26 mouse cellular contexts compared by ENCODE assay signal in genomic region chr8:87533476-87533875, GRCm38 (mm10). TPM values are rescaled to one million over a fixed set of nuclear protein-coding genes. Genes with fewer than 3 reads are reported as not detected.
"Had no signal": no experiment of that assay in that cellular context is flagged by ENCODE, and none has a peak within 500 bp of the region (broad histone marks: within the 10 kb centered on the region; RNA-seq: fewer than 3 reads in every experiment).

No protein-coding gene starts in this region.

- H3K4me3 ChIP-seq: layer of hippocampus, adult 2 months; liver, embryonic 13.5 days; stomach, embryonic 15.5 days had no signal

- H3K27me3 ChIP-seq: liver, embryonic 13.5 days; stomach, embryonic 15.5 days had no signal

- H3K4me1 ChIP-seq: liver, embryonic 13.5 days; stomach, embryonic 15.5 days had no signal

- H3K27ac ChIP-seq: kidney, postnatal 0 days; layer of hippocampus, adult 2 months; liver, embryonic 13.5 days; stomach, embryonic 15.5 days had no signal

- DNase-seq: kidney, postnatal 25 days; layer of hippocampus, adult 9-11 months; liver, embryonic 13.5 days; lung, adult 2 months; lung, postnatal 14 days; lung, postnatal 4 days; midbrain, embryonic 14.5 days; right cerebral cortex, adult 18-20 months; right cerebral cortex, postnatal 14 days; right cerebral cortex, postnatal 4 days; thymus, postnatal 25 days had no signal

RNA-seq across cellular contexts. Expression of gene 4933402J07Rik, which starts 30.2 kb away (rescaled TPM):
- polyA plus RNA-seq: kidney, embryonic 14.5 days; kidney, postnatal 0 days; large intestine, adult 2 months; limb, embryonic 11.5 days; limb, embryonic 14.5 days; liver, adult 2 months; liver, embryonic 13.5 days; liver, embryonic 16.5 days; lung, adult 2 months; lung, embryonic 16.5 days; midbrain, embryonic 11.5 days; midbrain, embryonic 14.5 days; midbrain, postnatal 0 days; neural tube, embryonic 11.5 days; neural tube, embryonic 14.5 days; stomach, embryonic 15.5 days; thymus, postnatal 0 days had no signal
